Mouse (Mus musculus) embryonic facial prominence, embryonic 11.5 days (tissue): ENCODE data around the gene Wdr70. TPM values are rescaled to one million over a fixed set of nuclear protein-coding genes. Genes with fewer than 3 reads are reported as not detected.

Source experiments
- ATAC-seq: fragments of 200-750 bp; cut with Nextera tagmentation; replicated peaks from 2 replicates; pipeline ENCODE4 v1.8.0; 2017; ENCODE audit warnings: low read depth; ENCODE audit not compliant: insufficient number of reproducible peaks, low FRiP score, low TSS enrichment
- DNase-seq: peaks from one replicate; pipeline ENCODE4 v3.0.0-alpha.2; 2015; ENCODE audit warnings: low spot score
- H3K27ac ChIP-seq: fragments of 300-500 bp; sonication (generic); replicated peaks from 2 replicates; pipeline ENCODE4 v1.5.1; 2014; ENCODE audit warnings: mild to moderate bottlenecking, low read depth, low read length, control low read depth
- H3K27me3 ChIP-seq: fragments of 300-500 bp; sonication (generic); 2 replicates; pipeline ENCODE4 v1.6.1; 2014; ENCODE audit warnings: mild to moderate bottlenecking, low read length, moderate library complexity, mixed read lengths; ENCODE audit not compliant: control insufficient read depth, insufficient read depth
- H3K36me3 ChIP-seq: fragments of 300-500 bp; sonication (generic); replicated peaks from 2 replicates; pipeline ENCODE4 v1.6.1; 2014; ENCODE audit warnings: low read depth, mild to moderate bottlenecking, low read length, moderate library complexity, mixed read lengths; ENCODE audit not compliant: control insufficient read depth, insufficient read depth
- H3K4me1 ChIP-seq: fragments of 300-500 bp; sonication (generic); 2 replicates; pipeline ENCODE4 v1.6.1; 2014; ENCODE audit warnings: low read length, mixed read lengths; ENCODE audit not compliant: control insufficient read depth, insufficient read depth
- H3K4me2 ChIP-seq: fragments of 300-500 bp; sonication (generic); 2 replicates; pipeline ENCODE4 v1.6.1; 2014; ENCODE audit warnings: low read depth, mild to moderate bottlenecking, control low read depth, low read length, moderate library complexity
- H3K4me3 ChIP-seq: fragments of 300-500 bp; sonication (generic); 2 replicates; pipeline ENCODE4 v1.5.1; 2014; ENCODE audit warnings: low read depth, low read length, control low read depth
- H3K9ac ChIP-seq: fragments of 300-500 bp; sonication (generic); replicated peaks from 2 replicates; pipeline ENCODE4 v1.6.1; 2014; ENCODE audit warnings: mild to moderate bottlenecking, control low read depth, low read length
- H3K9me3 ChIP-seq: fragments of 300-500 bp; sonication (generic); replicated peaks from 2 replicates; pipeline ENCODE4 v1.6.1; 2016; ENCODE audit warnings: mild to moderate bottlenecking, low read length, inconsistent platforms, mixed read lengths; ENCODE audit not compliant: control insufficient read depth
- WGBS: fragments of 180-500 bp; shearing (Covaris S2); extraction: QIAGEN DNeasy Blood & Tissue Kit; methylation state at CpG from one replicate; pipeline ENCODE4 v1.1.7; 2014; 5-methylcytosine and 5-hydroxymethylcytosine counted together
- polyA plus RNA-seq: library from polyadenylated mRNA; unstranded; fragments of >200 nt; fragmentation: Nextera tagmentation; extraction: Ambion mirVana; gene quantifications from 2 replicates; pipeline ENCODE4 v1.2.1, GENCODE M21; 2014

Gene Wdr70
- polyA plus RNA-seq, 1 experiment from 2014 or later, result 68.8 TPM

DNA sequence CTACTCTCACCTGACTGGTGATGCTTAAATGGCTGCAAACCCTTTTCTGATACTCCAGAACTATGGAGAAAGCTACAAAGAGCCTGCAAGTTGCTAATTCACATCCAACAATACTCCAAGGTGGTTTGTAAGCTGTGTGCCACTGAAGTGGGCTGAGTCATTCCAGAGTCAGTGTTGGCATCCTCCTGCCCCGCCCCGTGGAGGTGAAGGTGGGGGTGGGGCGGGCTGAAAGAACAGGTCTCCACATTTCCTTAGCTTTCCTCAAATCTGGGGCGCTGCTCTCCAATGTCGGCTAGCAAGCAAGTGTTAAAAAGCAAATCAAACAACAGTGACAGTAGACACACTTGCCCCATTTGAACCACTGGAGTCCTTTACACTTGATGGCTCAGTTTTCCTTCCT, 208.7 kb downstream of the Wdr70 start:
- no peaks in the 10 kb centered on the region for H3K27me3 ChIP-seq
- no peak overlapping the region for H3K9ac ChIP-seq
- 71% methylated on average over 5 of the region's 5 CpGs for WGBS
- DNase-seq (no peak), ATAC-seq (no peak)
- no peak overlapping the region for H3K4me3 ChIP-seq
- H3K36me3 ChIP-seq, result no peaks in the 10 kb centered on the region
- no peaks in the 10 kb centered on the region for H3K9me3 ChIP-seq
- H3K4me2 ChIP-seq, result no peak overlapping the region
- H3K27ac ChIP-seq, result no peak overlapping the region
- no peaks in the 10 kb centered on the region for H3K4me1 ChIP-seq

- Histone ChIP-seq H3K9me3 (no peaks in the 10 kb centered on the region), H3K27me3 (no peaks in the 10 kb centered on the region), H3K4me2 (no peak overlapping the region), H3K27ac (no peak overlapping the region), H3K4me3 (no peak overlapping the region), H3K4me1 (no peaks in the 10 kb centered on the region), H3K9ac (no peak overlapping the region), H3K36me3 (no peaks in the 10 kb centered on the region)
- DNase-seq (no peak), ATAC-seq (no peak)
- 69% methylated on average over 5 of the region's 5 CpGs for WGBS
These were observed 209.7 kb downstream of the Wdr70 start for GRCm38 (mm10) chr15:7889362-7889674.

DNA sequence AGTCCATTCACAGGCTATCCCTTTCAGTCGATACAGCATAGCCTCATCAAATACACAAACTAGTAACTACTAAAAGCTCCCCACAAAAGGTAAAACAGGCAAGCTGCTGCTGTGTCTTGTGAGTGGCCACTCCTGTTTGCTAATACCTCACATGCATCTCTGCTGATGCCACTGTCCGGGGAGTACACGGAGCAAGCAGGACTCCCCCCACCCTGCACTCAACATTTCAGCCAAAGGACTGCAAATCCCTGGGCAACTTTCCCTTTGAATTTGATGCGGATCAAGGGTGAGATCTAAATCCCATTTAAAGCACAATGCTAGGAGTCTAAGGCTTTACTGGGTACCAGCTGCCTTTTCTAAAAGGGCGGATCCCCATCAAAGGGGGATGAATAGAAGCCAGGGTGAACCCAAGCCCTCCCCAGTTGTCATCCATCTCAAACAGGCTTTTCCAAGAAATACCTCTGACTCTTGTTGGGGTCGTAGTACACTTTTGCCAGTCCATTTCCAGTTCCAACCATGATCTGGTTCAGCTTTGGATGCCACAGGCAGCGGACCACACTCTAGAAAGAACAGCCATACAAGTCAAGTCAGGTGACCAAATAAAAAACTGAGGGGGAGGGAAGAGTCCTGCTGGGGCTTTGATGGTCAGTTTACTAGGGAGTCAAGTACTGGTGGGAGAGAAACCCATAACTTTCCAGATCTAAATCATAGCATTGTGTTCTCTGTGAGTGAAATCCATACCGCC, 210.2 kb downstream of the Wdr70 start:
- ATAC-seq (no peak), DNase-seq (no peak)
- 75% methylated on average over 8 of the region's 8 CpGs for WGBS
- no peak overlapping the region for H3K27ac ChIP-seq
- no peak overlapping the region for H3K4me3 ChIP-seq
- H3K4me1 ChIP-seq, result no peaks in the 10 kb centered on the region
- no peaks in the 10 kb centered on the region for H3K36me3 ChIP-seq
- no peaks in the 10 kb centered on the region for H3K27me3 ChIP-seq
- no peaks in the 10 kb centered on the region for H3K9me3 ChIP-seq
- H3K4me2 ChIP-seq, result no peak overlapping the region
- H3K9ac ChIP-seq, result no peak overlapping the region

DNA sequence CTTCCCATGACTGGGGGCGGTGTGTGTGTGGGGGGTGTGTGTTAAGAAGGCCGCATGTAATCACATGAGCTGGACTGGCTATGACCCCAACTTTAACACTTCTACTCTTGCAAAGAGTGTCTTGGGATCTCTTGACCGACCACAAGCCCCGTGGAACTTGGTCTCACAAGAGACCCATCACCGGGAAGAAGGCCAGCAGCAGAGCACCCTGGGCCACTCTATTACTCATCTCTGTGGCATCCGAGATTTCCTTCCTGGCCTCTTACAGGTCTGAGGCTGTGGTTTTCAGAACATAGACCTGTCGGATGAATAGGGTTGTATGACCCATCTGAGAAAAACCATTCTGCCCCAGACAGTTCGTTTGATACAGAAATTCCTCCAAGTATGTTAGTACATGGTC, 212.4 kb downstream of the Wdr70 start:
- H3K36me3 ChIP-seq, result no peaks in the 10 kb centered on the region
- no peak overlapping the region for H3K4me3 ChIP-seq
- no peak overlapping the region for H3K9ac ChIP-seq
- no peaks in the 10 kb centered on the region for H3K9me3 ChIP-seq
- H3K4me2 ChIP-seq, result no peak overlapping the region
- ATAC-seq, result no peak
- DNase-seq, result no peak
- WGBS, result 91% methylated on average over 8 of the region's 8 CpGs
- no peaks in the 10 kb centered on the region for H3K27me3 ChIP-seq
- H3K4me1 ChIP-seq, result no peaks in the 10 kb centered on the region
- H3K27ac ChIP-seq, result no peak overlapping the region

DNA sequence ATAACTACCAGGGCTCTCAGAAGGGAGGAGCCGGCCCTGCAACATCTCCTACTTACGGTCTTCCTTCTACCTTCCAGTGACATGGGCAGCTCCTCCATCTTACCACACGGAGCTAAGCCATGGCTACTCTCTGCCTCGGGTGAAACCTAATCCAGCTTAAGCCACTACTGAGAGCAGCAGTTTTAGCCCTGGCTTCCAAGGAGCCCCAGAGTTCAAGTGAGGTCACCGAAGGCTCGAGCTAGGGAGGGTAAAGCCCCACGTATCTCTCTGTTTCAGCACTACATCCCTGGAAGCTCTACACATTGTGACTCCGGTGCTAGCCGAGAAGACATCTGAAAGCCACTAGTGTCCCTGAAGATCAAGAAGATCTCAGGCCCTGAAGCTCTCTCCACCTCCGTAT, 213.9 kb downstream of the Wdr70 start:
- Histone ChIP-seq H3K27ac (no peak overlapping the region), H3K27me3 (no peaks in the 10 kb centered on the region), H3K9ac (no peak overlapping the region), H3K4me2 (no peak overlapping the region), H3K36me3 (no peaks in the 10 kb centered on the region), H3K4me3 (no peak overlapping the region), H3K4me1 (no peaks in the 10 kb centered on the region), H3K9me3 (no peaks in the 10 kb centered on the region)
- DNase-seq (no peak), ATAC-seq (no peak; the same call in 1 of the 2 replicates)
- 43% methylated on average over 10 of the region's 10 CpGs for WGBS

DNA sequence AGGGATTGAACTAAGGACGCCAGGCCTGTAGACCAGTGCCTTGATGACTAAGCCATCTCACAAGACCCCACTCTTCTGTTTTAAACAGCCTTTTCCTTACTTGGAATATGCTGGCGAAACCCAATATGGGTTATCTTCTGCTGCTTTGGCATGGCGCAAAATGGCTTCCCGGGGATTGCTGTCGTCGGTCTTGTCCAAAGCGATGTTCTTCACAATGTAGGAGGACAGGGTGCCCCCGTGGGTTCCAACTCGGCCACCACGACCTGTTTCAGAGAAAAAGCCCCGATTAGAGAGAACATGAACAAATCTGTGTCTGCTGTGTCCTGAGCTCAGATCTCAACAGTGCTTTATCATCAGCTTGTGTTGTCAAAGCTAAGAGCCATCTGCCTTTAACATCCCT, 214.8 kb downstream of the Wdr70 start:
- Histone ChIP-seq H3K9ac (no peak overlapping the region), H3K36me3 (no peaks in the 10 kb centered on the region), H3K4me2 (no peak overlapping the region), H3K27me3 (no peaks in the 10 kb centered on the region), H3K4me3 (no peak overlapping the region), H3K27ac (no peak overlapping the region), H3K4me1 (no peaks in the 10 kb centered on the region), H3K9me3 (no peaks in the 10 kb centered on the region)
- ATAC-seq (no peak), DNase-seq (no peak)
- 92% methylated on average over 11 of the region's 11 CpGs for WGBS

DNA sequence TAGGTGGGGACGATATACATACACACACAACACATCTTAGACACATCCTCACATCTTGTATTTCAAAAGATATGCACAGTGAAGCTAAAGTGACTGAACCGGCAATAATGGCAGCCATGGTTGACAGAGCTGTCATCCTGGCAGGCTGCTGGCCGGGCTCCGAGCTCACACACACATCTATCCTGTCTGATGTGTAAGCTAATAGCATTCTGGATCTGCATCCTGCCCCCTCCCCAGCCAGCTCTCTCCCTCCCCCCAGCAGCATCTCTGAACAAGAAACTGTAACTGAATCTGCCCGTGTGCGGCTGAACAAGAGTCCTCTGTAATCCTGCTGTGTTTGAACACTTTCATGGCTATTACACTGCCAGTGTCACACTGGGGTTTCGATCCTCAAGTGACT, 219.1 kb downstream of the Wdr70 start:
- WGBS, result 55% methylated on average over 7 of the region's 7 CpGs
- Histone ChIP-seq H3K4me2 (no peak overlapping the region), H3K4me1 (no peaks in the 10 kb centered on the region), H3K9me3 (no peaks in the 10 kb centered on the region), H3K27me3 (no peaks in the 10 kb centered on the region), H3K4me3 (no peak overlapping the region), H3K36me3 (no peaks in the 10 kb centered on the region), H3K9ac (no peak overlapping the region), H3K27ac (no peak overlapping the region)
- ATAC-seq (no peak), DNase-seq (no peak)

GRCm38 (mm10) chr15:7878861-7879260, 220.1 kb downstream of the Wdr70 start:
- Histone ChIP-seq H3K4me1 (no peaks in the 10 kb centered on the region), H3K9me3 (no peaks in the 10 kb centered on the region), H3K36me3 (no peaks in the 10 kb centered on the region), H3K4me3 (no peak overlapping the region), H3K27ac (no peak overlapping the region), H3K4me2 (no peak overlapping the region), H3K27me3 (no peaks in the 10 kb centered on the region), H3K9ac (no peak overlapping the region)
- WGBS, result 81% methylated on average over 10 of the region's 10 CpGs
- ATAC-seq (no peak), DNase-seq (no peak)
